Mouse (Mus musculus) neural tube, embryonic 11.5 days (tissue): ENCODE data around the gene Fkbp1b. TPM values are rescaled to one million over a fixed set of nuclear protein-coding genes. Genes with fewer than 3 reads are reported as not detected.

Source experiments
- ATAC-seq: fragments of 200-750 bp; cut with Nextera tagmentation; 2 replicates; pipeline ENCODE4 v1.8.0; 2017; ENCODE audit warnings: moderate number of reproducible peaks, mild to moderate bottlenecking, moderate TSS enrichment, moderate library complexity; ENCODE audit not compliant: insufficient read depth, low FRiP score, low TSS enrichment
- DNase-seq: peaks from one replicate; pipeline ENCODE4 v3.0.0-alpha.2; 2015; ENCODE audit warnings: low spot score
- H3K27ac ChIP-seq: fragments of 300-500 bp; sonication (generic); 2 replicates; pipeline ENCODE4 v1.5.1; 2014; ENCODE audit warnings: low read depth, mild to moderate bottlenecking, low read length
- H3K27me3 ChIP-seq: fragments of 300-500 bp; sonication (generic); 2 replicates; pipeline ENCODE4 v1.6.1; 2014; ENCODE audit warnings: mild to moderate bottlenecking, low read length, mixed read lengths; ENCODE audit not compliant: control insufficient read depth, insufficient read depth
- H3K36me3 ChIP-seq: fragments of 300-500 bp; sonication (generic); 2 replicates; pipeline ENCODE4 v1.6.1; 2014; ENCODE audit warnings: mild to moderate bottlenecking, low read length, moderate library complexity, mixed read lengths; ENCODE audit not compliant: control insufficient read depth, insufficient read depth
- H3K4me1 ChIP-seq: fragments of 300-500 bp; sonication (generic); 2 replicates; pipeline ENCODE4 v1.6.1; 2014; ENCODE audit warnings: low read length, mixed read lengths; ENCODE audit not compliant: control insufficient read depth, insufficient read depth
- H3K4me2 ChIP-seq: fragments of 300-500 bp; sonication (generic); 2 replicates; pipeline ENCODE4 v1.6.1; 2014; ENCODE audit warnings: low read depth, mild to moderate bottlenecking, moderate library complexity
- H3K4me3 ChIP-seq: fragments of 300-500 bp; sonication (generic); 2 replicates; pipeline ENCODE4 v1.5.1; 2014; ENCODE audit warnings: low read depth, low read length
- H3K9ac ChIP-seq: fragments of 300-500 bp; sonication (generic); 2 replicates; pipeline ENCODE4 v1.6.1; 2014; ENCODE audit warnings: mild to moderate bottlenecking, low read length
- H3K9me3 ChIP-seq: fragments of 300-500 bp; sonication (generic); 2 replicates; pipeline ENCODE4 v1.6.1; 2016; ENCODE audit warnings: low read length; ENCODE audit not compliant: control insufficient read depth
- WGBS: fragments of 180-500 bp; shearing (Covaris S2); extraction: QIAGEN DNeasy Blood & Tissue Kit; methylation state at CpG from one replicate; pipeline ENCODE4 v1.1.7; 2014; 5-methylcytosine and 5-hydroxymethylcytosine counted together
- polyA plus RNA-seq: library from polyadenylated mRNA; unstranded; fragments of >200 nt; fragmentation: Nextera tagmentation; extraction: Ambion mirVana; gene quantifications from 2 replicates; pipeline ENCODE4 v1.2.1, GENCODE M21; 2014

Fkbp1b gene
- polyA plus RNA-seq, 1 experiment from 2014 or later: 30.2 TPM

GRCm38 (mm10) chr12:4840741-4841140 is 650 bp downstream of the Fkbp1b start:
- 3% methylated on average over 11 of the region's 11 CpGs for WGBS
- Histone ChIP-seq H3K9me3 (no peaks in the 10 kb centered on the region), H3K27ac (no peak overlapping the region), H3K36me3 (no peaks in the 10 kb centered on the region), H3K4me3 (peak overlapping the region; percentile 60), H3K27me3 (peaks cover 5% of the 10 kb centered on the region; the same call in 1 of the 2 replicates), H3K9ac (peak overlapping the region; percentile 67), H3K4me1 (peaks cover 10% of the 10 kb centered on the region), H3K4me2 (peak overlapping the region; percentile 83)
- ATAC-seq: no peak
- no peak for DNase-seq

GRCm38 (mm10) chr12:4840010-4840409 is 1.4 kb downstream of the Fkbp1b start:
- Histone ChIP-seq H3K4me3 (peak overlapping the region; percentile 60; the same call in 1 of the 2 replicates), H3K4me1 (peaks cover 10% of the 10 kb centered on the region), H3K9ac (no peak overlapping the region), H3K27ac (no peak overlapping the region), H3K4me2 (no peak overlapping the region), H3K36me3 (no peaks in the 10 kb centered on the region), H3K27me3 (peaks cover 5% of the 10 kb centered on the region; the same call in 1 of the 2 replicates), H3K9me3 (no peaks in the 10 kb centered on the region)
- WGBS: 59% methylated on average over 6 of the region's 6 CpGs
- no peak for DNase-seq
- ATAC-seq: no peak

GRCm38 (mm10) chr12:4836959-4837358 is 4.4 kb downstream of the Fkbp1b start:
- DNase-seq: no peak
- Histone ChIP-seq H3K27me3 (0 out of 2 replicates have a peak, but pooled peaks cover under 1% of the 10 kb centered on the region), H3K4me1 (peaks cover 5% of the 10 kb centered on the region; the same call in 1 of the 2 replicates), H3K9ac (no peak overlapping the region), H3K27ac (no peak overlapping the region), H3K4me3 (no peak overlapping the region), H3K9me3 (no peaks in the 10 kb centered on the region), H3K36me3 (peaks cover 2% of the 10 kb centered on the region; the same call in 1 of the 2 replicates), H3K4me2 (no peak overlapping the region)
- 37% methylated on average over 4 of the region's 4 CpGs for WGBS
- no peak for ATAC-seq

- Histone ChIP-seq H3K4me3 (no peak overlapping the region), H3K27ac (no peak overlapping the region), H3K9me3 (no peaks in the 10 kb centered on the region), H3K4me2 (no peak overlapping the region), H3K27me3 (no peaks in the 10 kb centered on the region), H3K9ac (no peak overlapping the region), H3K36me3 (peaks cover 10% of the 10 kb centered on the region), H3K4me1 (no peaks in the 10 kb centered on the region)
- no peak for DNase-seq
- ATAC-seq: no peak
- 74% methylated on average over 3 of the region's 3 CpGs for WGBS
These were observed 14.1 kb downstream of the Fkbp1b start for GRCm38 (mm10) chr12:4827256-4827655.

- Histone ChIP-seq H3K4me1 (no peaks in the 10 kb centered on the region; the same call in 1 of the 2 replicates), H3K36me3 (peaks cover 3% of the 10 kb centered on the region), H3K9ac (peak within 1 kb of the TSS; percentile 64), H3K27ac (peak within 1 kb of the TSS; percentile 65), H3K27me3 (no peaks in the 10 kb centered on the region), H3K4me2 (peak within 1 kb of the TSS; percentile 86), H3K9me3 (no peaks in the 10 kb centered on the region), H3K4me3 (peak within 1 kb of the TSS; percentile 88)
- under 1% methylated on average over 49 of the region's 49 CpGs for WGBS
- ATAC-seq: peak; percentile 98
- DNase-seq: peak; percentile 98
These were observed 23.9 kb downstream of the Fkbp1b start, which contains the start of gene Sf3b6 for GRCm38 (mm10) chr12:4817361-4818101. Gene Sf3b6 (plus strand): TSS chr12:4817544.

GRCm38 (mm10) chr12:4816680-4817360 is 24.6 kb downstream of the Fkbp1b start:
- peak overlapping the region; percentile 68 for H3K4me2 ChIP-seq
- WGBS: 14% methylated on average over 22 of the region's 24 CpGs
- peak overlapping the region; percentile 88 for H3K4me3 ChIP-seq
- H3K9ac ChIP-seq: peak overlapping the region; percentile 59
- no peaks in the 10 kb centered on the region for H3K9me3 ChIP-seq
- H3K27ac ChIP-seq: peak overlapping the region; percentile 65
- no peak for DNase-seq
- no peaks in the 10 kb centered on the region for H3K27me3 ChIP-seq
- peak; percentile 70; the same call in 1 of the 2 replicates for ATAC-seq
- H3K36me3 ChIP-seq: peaks cover 2% of the 10 kb centered on the region
- no peaks in the 10 kb centered on the region; the same call in 1 of the 2 replicates for H3K4me1 ChIP-seq

- no peak overlapping the region for H3K27ac ChIP-seq
- ATAC-seq (no peak), DNase-seq (no peak)
- no peaks in the 10 kb centered on the region for H3K36me3 ChIP-seq
- no peak overlapping the region for H3K9ac ChIP-seq
- 90% methylated on average over 4 of the region's 4 CpGs for WGBS
- H3K4me3 ChIP-seq: no peak overlapping the region
- H3K27me3 ChIP-seq: no peaks in the 10 kb centered on the region
- H3K4me1 ChIP-seq: no peaks in the 10 kb centered on the region; the same call in 1 of the 2 replicates
- no peak overlapping the region for H3K4me2 ChIP-seq
- no peaks in the 10 kb centered on the region for H3K9me3 ChIP-seq
These were observed 27.8 kb downstream of the Fkbp1b start for GRCm38 (mm10) chr12:4813636-4814035.

- no peaks in the 10 kb centered on the region for H3K9me3 ChIP-seq
- H3K27me3 ChIP-seq: no peaks in the 10 kb centered on the region
- no peak overlapping the region for H3K27ac ChIP-seq
- no peak overlapping the region for H3K9ac ChIP-seq
- ATAC-seq: no peak
- WGBS: 68% methylated on average over 3 of the region's 3 CpGs
- H3K4me1 ChIP-seq: no peaks in the 10 kb centered on the region
- H3K36me3 ChIP-seq: no peaks in the 10 kb centered on the region
- H3K4me3 ChIP-seq: no peak overlapping the region
- no peak for DNase-seq
- no peak overlapping the region for H3K4me2 ChIP-seq
These were observed 29.7 kb downstream of the Fkbp1b start for GRCm38 (mm10) chr12:4811705-4812104.
